Mouse (Mus musculus) 416B (cell line): ENCODE measurements around the gene Cenpv.
A peak's percentile ranks its signal among the peaks of the same experiment; 100 is the strongest.

ENCODE experiments used
- DNase-seq: peaks from one replicate; pipeline ENCODE4 v3.0.0; 2011; ENCODE audit warnings: low read depth

Gene Cenpv

GRCm38 (mm10) chr11:62539089-62539890 is at the start of gene Cenpv:
Gene Cenpv (minus strand): TSS chr11:62539261.
- DNase-seq: peak; percentile 71

- peak; percentile 72 for DNase-seq
Observed at GRCm38 (mm10) chr11:62587034-62587433, 48.0 kb upstream of the Cenpv start.

GRCm38 (mm10) chr11:62584671-62585206 is 45.7 kb upstream of the Cenpv start:
- DNase-seq: no peak

GRCm38 (mm10) chr11:62583031-62583430 is 44.0 kb upstream of the Cenpv start:
- no peak for DNase-seq

- peak; percentile 93 for DNase-seq
Observed at GRCm38 (mm10) chr11:62576530-62577152, 37.6 kb upstream of the Cenpv start.

- peak; percentile 71 for DNase-seq
Observed at GRCm38 (mm10) chr11:62575659-62576438, 36.8 kb upstream of the Cenpv start.

- DNase-seq: peak; percentile 85
Observed at GRCm38 (mm10) chr11:62575297-62575658, 36.2 kb upstream of the Cenpv start.

GRCm38 (mm10) chr11:62574703-62575085 is 35.6 kb upstream of the Cenpv start:
- DNase-seq: peak; percentile 42

GRCm38 (mm10) chr11:62573959-62574702 is 35.1 kb upstream of the Cenpv start, which contains the start of gene Trpv2:
Gene Trpv2 (plus strand): TSS chr11:62574486.
- peak; percentile 81 for DNase-seq

- no peak for DNase-seq
Observed at GRCm38 (mm10) chr11:62568300-62568699, 29.2 kb upstream of the Cenpv start.

GRCm38 (mm10) chr11:62566211-62566610 is 27.1 kb upstream of the Cenpv start:
- no peak for DNase-seq

- no peak for DNase-seq
Observed at GRCm38 (mm10) chr11:62565747-62566146, 26.7 kb upstream of the Cenpv start.

GRCm38 (mm10) chr11:62563590-62563989 is 24.5 kb upstream of the Cenpv start:
- DNase-seq: no peak

GRCm38 (mm10) chr11:62560463-62561016 is 21.5 kb upstream of the Cenpv start:
- no peak for DNase-seq

- DNase-seq: peak; percentile 51
Observed at GRCm38 (mm10) chr11:62558961-62559646, 20.0 kb upstream of the Cenpv start.

- DNase-seq: no peak
Observed at GRCm38 (mm10) chr11:62558152-62558551, 19.1 kb upstream of the Cenpv start.

GRCm38 (mm10) chr11:62557205-62557604 is 18.1 kb upstream of the Cenpv start:
- DNase-seq: no peak

GRCm38 (mm10) chr11:62555896-62556412 is 16.9 kb upstream of the Cenpv start:
- DNase-seq: no peak

- DNase-seq: no peak
Observed at GRCm38 (mm10) chr11:62554934-62555517, 16.0 kb upstream of the Cenpv start.
